Mouse (Mus musculus) frontal cortex, postnatal 25 days (tissue): ENCODE results near the gene Arid4a.
A peak's percentile ranks its signal among the peaks of the same experiment; 100 is the strongest.
"Not testable (repeated sequence)": the region's sequence is repeated elsewhere in the genome, so short reads cannot be mapped to it uniquely, and the experiment has no call there.

Experiments
- DNase-seq, 2 experiments: peaks; one replicate each; pipeline ENCODE4 v3.0.0; 2022; ENCODE audit warnings: low spot score in 2 of 2

Arid4a gene

GRCm38 (mm10) chr12:71053031-71053430 is 37.2 kb downstream of the Arid4a start:
- no peak for DNase-seq

DNA sequence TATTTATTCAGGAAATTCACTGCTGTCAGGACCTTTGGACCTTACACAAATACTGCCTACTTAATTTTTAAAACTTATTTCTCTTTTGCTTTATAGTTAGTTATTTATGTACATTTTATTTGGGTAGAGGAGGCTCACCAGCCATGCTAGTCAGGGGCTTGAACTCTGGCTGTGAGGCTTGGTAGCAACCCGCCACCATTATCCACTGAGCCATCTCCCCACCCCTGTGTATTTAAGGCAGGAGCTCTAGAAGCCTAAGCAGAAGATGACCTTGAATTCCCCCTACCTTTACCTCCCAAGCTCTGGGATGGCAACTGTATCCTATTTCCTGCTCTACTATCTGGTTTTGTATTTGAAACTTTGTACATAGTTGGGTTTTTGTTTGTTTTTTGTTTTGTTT is 37.7 kb downstream of the Arid4a start:
- no peak for DNase-seq

- no peak for DNase-seq
Observed at GRCm38 (mm10) chr12:71055537-71055936, 39.7 kb downstream of the Arid4a start.

- no peak for DNase-seq
Observed at GRCm38 (mm10) chr12:71059741-71060140, 44.0 kb downstream of the Arid4a start.

- DNase-seq: no peak
Observed at GRCm38 (mm10) chr12:71069846-71070245, 54.1 kb downstream of the Arid4a start.

DNA sequence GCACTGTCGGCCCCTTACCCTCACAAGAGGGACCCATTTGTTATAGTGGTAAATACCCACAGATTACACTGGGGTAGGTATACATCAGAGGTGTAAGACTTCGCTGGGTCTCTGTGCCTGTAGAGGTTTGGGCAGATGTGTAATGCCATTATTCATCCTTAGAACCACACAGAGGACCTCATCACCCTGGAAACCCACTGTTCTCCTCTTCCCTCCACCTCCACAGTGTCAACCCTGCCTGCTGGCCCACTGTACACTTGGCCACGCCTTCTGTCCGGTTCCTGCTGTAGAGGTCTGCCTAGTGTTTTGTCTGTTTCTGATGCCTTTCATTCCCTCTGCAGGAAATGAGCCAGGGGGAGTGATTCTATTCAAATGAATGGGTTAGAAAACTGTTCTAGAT is 56.3 kb downstream of the Arid4a start:
- DNase-seq: no peak

GRCm38 (mm10) chr12:71073113-71073730 is 57.4 kb downstream of the Arid4a start:
- no peak for DNase-seq

DNA sequence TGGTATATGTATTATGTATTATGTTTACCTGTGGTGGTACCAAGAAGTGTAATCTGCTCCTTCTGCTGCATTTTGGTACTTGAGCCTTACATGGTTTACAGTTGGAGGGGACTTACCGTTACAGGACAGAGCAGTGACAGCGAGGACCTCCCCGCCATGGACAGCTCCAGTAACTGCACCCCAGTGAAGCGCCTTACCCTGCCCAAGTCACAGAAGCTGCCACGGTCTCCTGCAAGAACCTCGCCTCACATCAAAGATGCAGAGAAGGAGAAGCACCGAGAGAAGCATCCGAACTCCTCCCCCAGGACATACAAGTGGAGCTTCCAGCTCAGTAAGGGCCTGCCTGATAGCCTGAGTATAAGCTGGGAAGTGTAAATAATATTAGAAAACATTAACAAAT is 70.5 kb downstream of the Arid4a start:
- no peak for DNase-seq

DNA sequence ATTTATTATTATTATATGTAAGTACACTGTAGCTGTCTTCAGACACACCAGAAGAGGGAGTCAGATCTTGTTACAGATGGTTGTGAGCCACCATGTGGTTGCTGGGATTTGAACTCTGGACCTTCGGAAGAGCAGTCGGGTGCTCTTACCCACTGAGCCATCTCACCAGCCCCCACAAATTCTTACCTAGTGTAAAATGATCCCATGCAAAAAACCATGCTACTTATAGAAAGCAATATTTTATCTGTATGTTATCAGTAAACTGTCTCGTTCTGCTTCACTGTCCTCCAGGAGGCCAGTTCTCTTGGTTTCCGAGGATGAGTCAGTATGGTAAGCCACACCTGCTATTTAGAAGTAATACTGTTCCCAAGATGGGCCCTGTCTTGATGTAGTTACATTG is 88.5 kb downstream of the Arid4a start:
- not testable (repeated sequence) for DNase-seq

GRCm38 (mm10) chr12:71107216-71107771 is 91.5 kb downstream of the Arid4a start:
- no peak for DNase-seq

DNA sequence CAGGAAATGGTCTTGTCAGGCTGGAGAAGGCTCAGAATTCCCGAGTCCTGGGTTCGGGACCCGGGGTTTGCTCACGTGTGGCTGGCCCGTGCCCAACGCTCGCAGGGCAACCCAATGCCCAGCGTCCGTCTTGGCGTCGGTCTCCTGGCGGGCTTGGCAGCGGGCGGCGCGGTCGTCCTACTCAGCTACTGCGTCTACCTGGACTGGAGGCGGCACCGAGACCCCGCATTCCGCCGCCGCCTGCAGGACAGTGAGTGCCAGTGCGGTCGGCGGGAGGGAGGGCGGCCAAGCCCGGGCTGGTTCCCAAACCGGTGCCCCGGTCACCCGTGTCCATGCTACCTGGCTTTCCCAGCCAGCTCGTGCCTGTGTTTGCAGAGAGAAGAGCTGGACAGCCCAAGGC is 95.5 kb downstream of the Arid4a start, which contains the start of gene Tomm20l:
TSS of gene Tomm20l (plus strand) at position 98 of the 400 bp plus-strand sequence.
- DNase-seq: no peak

GRCm38 (mm10) chr12:71113074-71113473 is 97.3 kb downstream of the Arid4a start:
- DNase-seq: no peak

GRCm38 (mm10) chr12:71113675-71114288 is 98.0 kb downstream of the Arid4a start:
- peak; percentile 20 to 25 for DNase-seq

DNA sequence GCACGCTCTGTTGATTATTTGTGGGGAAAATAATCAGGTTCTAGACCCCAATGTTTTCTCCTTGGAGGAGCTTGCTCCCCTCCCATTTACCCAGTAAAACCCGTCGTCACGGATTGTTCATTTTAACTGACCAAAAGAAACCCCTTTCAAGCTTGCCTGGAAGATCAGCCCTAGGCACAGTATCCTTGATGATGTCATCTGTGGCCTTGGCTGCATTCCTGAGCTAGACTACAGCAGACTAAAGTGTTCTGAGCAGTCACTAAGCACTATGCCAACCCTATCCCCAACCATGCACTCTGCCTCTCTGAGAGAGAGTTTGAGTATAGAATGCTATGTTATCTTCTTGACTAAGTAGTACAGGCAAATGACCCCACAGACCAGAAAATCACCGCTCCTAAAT is 100.6 kb downstream of the Arid4a start:
- no peak for DNase-seq

DNA sequence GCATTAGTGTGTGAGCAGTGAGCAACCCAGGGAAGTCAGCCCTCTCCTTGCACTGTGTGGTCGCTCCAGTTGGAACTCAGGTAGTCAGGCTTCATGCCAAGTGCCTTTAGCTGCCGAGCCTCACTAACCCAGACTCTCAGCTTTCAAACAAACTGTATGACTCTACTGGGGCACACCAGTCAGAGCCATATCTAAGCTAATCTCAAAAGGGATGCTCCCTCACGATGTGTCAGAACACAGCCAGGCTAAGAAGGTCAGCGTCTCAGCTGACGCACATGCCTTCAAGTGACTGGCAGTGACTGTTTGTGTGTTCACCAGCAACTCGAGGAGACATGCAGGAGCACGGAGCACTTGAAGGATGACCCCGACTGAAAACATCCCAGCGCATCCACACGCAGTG is 106.9 kb downstream of the Arid4a start:
- DNase-seq: no peak

- DNase-seq: no peak
Observed at GRCm38 (mm10) chr12:71123286-71123685, 107.5 kb downstream of the Arid4a start.

- no peak for DNase-seq
Observed at GRCm38 (mm10) chr12:71135581-71135980, 119.8 kb downstream of the Arid4a start.

DNA sequence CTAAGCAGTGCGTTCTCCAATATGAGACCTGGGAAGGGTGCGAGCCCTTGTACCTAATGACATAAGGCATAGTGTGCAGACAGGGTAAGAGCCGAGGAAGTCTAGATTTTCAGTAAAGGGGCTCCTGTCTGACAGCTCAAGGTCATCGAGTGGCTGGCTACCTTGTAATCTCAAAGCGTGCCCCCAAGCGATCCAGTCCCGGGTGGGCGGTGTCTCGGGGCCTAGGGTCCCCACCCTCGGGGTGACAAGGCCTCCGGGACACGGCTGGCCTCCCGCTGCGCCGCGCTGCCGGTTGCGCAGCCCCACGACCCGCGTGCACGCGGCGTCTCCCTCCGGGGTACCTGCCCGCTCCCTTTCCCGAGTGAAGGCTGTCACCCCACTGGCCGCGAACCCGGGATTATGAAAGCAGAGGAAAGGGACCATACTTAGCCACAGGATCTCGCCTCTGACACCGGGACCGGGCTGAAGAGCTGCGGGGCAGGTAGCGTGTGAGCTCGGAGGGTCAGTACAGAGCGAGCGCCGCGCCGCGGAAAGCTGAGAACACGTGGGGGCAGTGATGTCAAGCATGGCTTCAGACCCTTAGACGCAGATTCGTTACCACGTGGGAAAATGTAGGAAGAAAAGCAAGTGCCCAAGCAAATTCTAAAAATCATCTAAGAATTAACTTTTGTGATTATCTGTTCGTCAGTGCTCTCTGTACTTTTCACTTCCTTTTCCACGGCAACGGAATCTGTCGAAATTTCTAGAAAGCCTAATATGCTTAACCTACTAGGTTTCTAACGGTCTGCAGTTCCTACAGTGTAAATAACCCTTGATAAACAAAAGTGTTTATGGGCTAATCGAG is 120.6 kb downstream of the Arid4a start, which contains the start of the genes Timm9 and 2700049A03Rik:
TSS of gene Timm9 (minus strand) at position 555 of the 844 bp plus-strand sequence.
TSS of gene 2700049A03Rik (plus strand) at position 719 of the 844 bp plus-strand sequence.
- DNase-seq: peak; percentile 68 to 76

DNA sequence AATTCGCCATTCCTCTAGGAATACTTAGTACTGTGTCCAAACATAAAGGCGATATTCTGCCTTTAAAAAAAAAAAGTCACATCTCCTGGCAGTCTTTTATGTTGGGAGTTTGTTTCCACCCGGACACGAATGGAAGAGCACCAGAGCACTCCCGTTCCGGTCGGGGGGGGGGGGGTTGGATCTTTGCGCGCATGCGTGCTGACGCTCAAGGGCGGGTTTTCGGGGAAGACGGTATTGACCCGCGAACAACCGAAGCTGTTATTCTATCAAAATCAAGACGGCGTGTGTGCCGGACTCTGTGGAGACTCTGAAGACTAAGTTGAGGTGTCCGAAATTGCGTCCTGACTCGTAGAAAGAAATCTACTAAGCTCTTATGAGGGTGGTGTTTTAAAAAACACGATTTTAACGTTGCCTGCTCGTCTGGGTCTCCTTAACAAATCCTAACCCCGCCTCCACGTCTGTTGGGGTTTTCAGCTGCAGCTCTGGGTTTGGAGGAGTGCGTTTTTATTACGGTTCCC is 121.2 kb downstream of the Arid4a start:
- peak; percentile 53 to 66 for DNase-seq

DNA sequence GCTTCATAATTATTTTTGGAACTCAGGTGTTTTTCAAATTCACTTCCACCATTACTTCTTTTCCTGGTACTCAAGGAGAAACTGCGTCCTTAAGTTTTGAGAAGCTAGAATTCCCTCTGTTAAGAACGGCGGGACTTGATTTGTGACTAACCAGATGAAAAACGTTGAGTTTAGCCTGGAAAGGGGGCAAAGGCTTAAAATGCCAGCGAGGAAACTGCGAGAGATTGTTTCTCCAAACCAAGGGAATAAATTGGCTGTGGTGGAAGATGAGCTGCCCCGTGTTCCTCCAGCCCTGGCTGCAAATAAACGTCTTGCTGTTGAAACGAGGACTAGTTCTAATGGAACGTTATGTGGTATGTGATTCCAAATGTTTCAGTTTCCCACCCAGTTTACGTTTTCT is 121.9 kb downstream of the Arid4a start:
- no peak for DNase-seq

GRCm38 (mm10) chr12:71139258-71139828 is 123.6 kb downstream of the Arid4a start:
- no peak for DNase-seq

DNA sequence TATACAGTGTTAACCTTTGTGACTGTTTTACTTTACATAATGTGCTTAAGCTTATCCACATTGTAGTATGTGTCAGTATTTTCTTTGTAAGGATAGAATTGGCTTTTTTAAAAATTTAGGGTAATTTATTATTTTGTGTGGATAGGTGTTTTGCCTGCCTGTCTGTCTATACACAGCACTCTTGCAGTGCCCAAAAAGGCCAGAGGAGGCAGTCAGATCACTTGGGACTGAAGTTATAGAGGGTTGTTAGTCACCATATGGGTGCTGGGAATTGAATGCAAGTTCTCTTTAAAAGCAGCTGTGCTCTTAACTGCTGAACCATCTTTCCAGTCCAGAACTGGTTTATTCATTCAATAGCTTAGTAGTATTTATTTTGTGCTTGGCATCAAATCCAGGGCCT is 125.4 kb downstream of the Arid4a start:
- DNase-seq: no peak
